In the genomic region with DNA sequence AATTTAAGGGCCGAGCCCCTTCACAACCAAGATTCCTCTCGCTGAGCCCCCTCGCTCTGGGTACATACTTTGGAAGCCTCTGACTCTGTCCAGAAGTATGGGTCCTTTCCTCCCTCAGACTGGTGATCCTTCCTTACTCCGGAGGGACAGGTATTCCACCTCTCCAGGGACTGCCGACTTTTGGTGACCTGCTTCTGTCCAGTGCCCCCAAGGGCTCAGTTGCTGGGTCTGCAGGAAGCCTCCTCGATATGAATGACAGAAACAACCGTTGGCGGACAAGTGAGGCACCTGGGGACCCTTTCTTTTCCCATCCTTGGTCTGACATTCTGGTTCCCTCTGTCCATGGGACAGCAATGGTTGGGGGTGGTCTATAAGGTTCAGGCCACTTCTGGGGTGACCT, we compare ENCODE assay signal across 10 mouse cellular contexts. TPM values are rescaled to one million over a fixed set of nuclear protein-coding genes. Genes with fewer than 3 reads are reported as not detected.
DNase-seq lines count a peak whose midpoint lies in the region; ATAC-seq lines count a peak whose summit lies in the region.
"Had no signal": no experiment of that assay in that cellular context is flagged by ENCODE, and none has a peak within 500 bp of the region (broad histone marks: within the 10 kb centered on the region; RNA-seq: fewer than 3 reads in every experiment).

No protein-coding gene starts in this region.

- H3K36me3 ChIP-seq in lung, embryonic 15.5 days, result no peaks in the 10 kb centered on the region
- H3K36me3 ChIP-seq in limb, embryonic 13.5 days, result no peaks in the 10 kb centered on the region
- H3K36me3 ChIP-seq in stomach, embryonic 16.5 days (ENCODE audit: control insufficient read depth, insufficient read depth, low read length), result no peaks in the 10 kb centered on the region

- H3K9ac ChIP-seq in lung, embryonic 15.5 days, result no peak overlapping the region
- peak overlapping the region; percentile 87 for H3K9ac ChIP-seq in limb, embryonic 13.5 days
- H3K9ac ChIP-seq in stomach, embryonic 16.5 days (ENCODE audit: low read length), result peak overlapping the region; percentile 76

- ATAC-seq in cerebellum, adult (ENCODE audit: insufficient number of reproducible peaks, low FRiP score, low TSS enrichment), result no peak
- ATAC-seq in lung, embryonic 15.5 days (ENCODE audit: borderline replicate concordance, extremely low read depth, low FRiP score, low TSS enrichment), result no peak
- no peak for ATAC-seq in limb, embryonic 13.5 days (ENCODE audit: low FRiP score, low read depth)
- no peak for ATAC-seq in stomach, embryonic 16.5 days (ENCODE audit: insufficient read depth, low FRiP score)

- WGBS in lung, embryonic 15.5 days, result 25% methylated on average over 8 of the region's 8 CpGs
- WGBS in limb, embryonic 13.5 days, result 24% methylated on average over 8 of the region's 8 CpGs
- WGBS in stomach, embryonic 16.5 days, result 28% methylated on average over 8 of the region's 8 CpGs

- no peak overlapping the region for H3K27ac ChIP-seq in lung, embryonic 15.5 days
- H3K27ac ChIP-seq in limb, embryonic 13.5 days, result no peak overlapping the region
- H3K27ac ChIP-seq in stomach, embryonic 16.5 days (ENCODE audit: low read length), result no peak overlapping the region; the same call in 1 of the 2 replicates

- H3K9me3 ChIP-seq in lung, embryonic 15.5 days, result no peaks in the 10 kb centered on the region
- H3K9me3 ChIP-seq in limb, embryonic 13.5 days, result no peaks in the 10 kb centered on the region
- no peaks in the 10 kb centered on the region for H3K9me3 ChIP-seq in stomach, embryonic 16.5 days (replicated peaks; ENCODE audit: control insufficient read depth, low read length)

- H3K4me2 ChIP-seq in lung, embryonic 15.5 days, result peak overlapping the region; percentile 74
- H3K4me2 ChIP-seq in limb, embryonic 13.5 days (replicated peaks), result peak overlapping the region; percentile 81
- peak overlapping the region; percentile 66 for H3K4me2 ChIP-seq in stomach, embryonic 16.5 days (ENCODE audit: low read depth, low read length)

- H3K27me3 ChIP-seq in lung, embryonic 15.5 days, result peaks cover 64% of the 10 kb centered on the region
- peaks cover 59% of the 10 kb centered on the region for H3K27me3 ChIP-seq in limb, embryonic 13.5 days
- H3K27me3 ChIP-seq in stomach, embryonic 16.5 days (ENCODE audit: control insufficient read depth, insufficient read depth, low read length), result peaks cover 41% of the 10 kb centered on the region

- H3K4me1 ChIP-seq in lung, embryonic 15.5 days, result peaks cover 35% of the 10 kb centered on the region
- H3K4me1 ChIP-seq in limb, embryonic 13.5 days, result peaks cover 55% of the 10 kb centered on the region
- peaks cover 32% of the 10 kb centered on the region for H3K4me1 ChIP-seq in stomach, embryonic 16.5 days (ENCODE audit: control insufficient read depth, insufficient read depth, low read length)

- peak overlapping the region; percentile 45 for H3K4me3 ChIP-seq in lung, embryonic 15.5 days
- peak overlapping the region; percentile 70 for H3K4me3 ChIP-seq in limb, embryonic 13.5 days
- H3K4me3 ChIP-seq in stomach, embryonic 16.5 days (replicated peaks; ENCODE audit: low read length), result peak overlapping the region; percentile 55

- peak; percentile 51 for DNase-seq in cerebellum, adult 11-12 months
- no peak for DNase-seq in lung, postnatal 10 days
- DNase-seq in right cerebral cortex, postnatal 10 days (ENCODE audit: low spot score in 2 of 2), result no peak
- no peak for DNase-seq in adrenal gland, adult 2 months
- DNase-seq: heart, postnatal 10 days had no signal

RNA-seq across cellular contexts. Expression of a gene that starts 4.6 kb away (rescaled TPM):
- 147 and 150 TPM in 2 replicates for polyA plus RNA-seq in lung, embryonic 15.5 days (2015; fragmentation: Nextera tagmentation; extraction: Ambion mirVana)
- polyA plus RNA-seq in limb, embryonic 13.5 days (2015; fragmentation: Nextera tagmentation; extraction: Ambion mirVana), result 152 and 153 TPM in 2 replicates
- 76.3 and 81.1 TPM in 2 replicates for polyA plus RNA-seq in stomach, embryonic 16.5 days (2015; fragmentation: Nextera tagmentation; extraction: Ambion mirVana)
- total RNA-seq in adrenal gland, adult 2 months (2021), result 100 to 1,000 TPM; 157 to 168 TPM
- polyA plus RNA-seq in adrenal gland, adult 2 months (2012; rRNA removed), result 126 and 150 TPM in 2 replicates

RNA-seq across cellular contexts. Expression of a gene that starts 6.0 kb away (rescaled TPM):
- 29.2 and 30.0 TPM in 2 replicates for polyA plus RNA-seq in lung, embryonic 15.5 days (2015; fragmentation: Nextera tagmentation; extraction: Ambion mirVana)
- polyA plus RNA-seq in limb, embryonic 13.5 days (2015; fragmentation: Nextera tagmentation; extraction: Ambion mirVana), result 42.1 and 42.8 TPM in 2 replicates
- 19.2 and 20.2 TPM in 2 replicates for polyA plus RNA-seq in stomach, embryonic 16.5 days (2015; fragmentation: Nextera tagmentation; extraction: Ambion mirVana)
- total RNA-seq in adrenal gland, adult 2 months (2021), result 10 to 100 TPM in 1 of 2 experiments, 1 to 10 TPM in 1; 5.6 to 10.4 TPM
- 46.5 and 61.0 TPM in 2 replicates for polyA plus RNA-seq in adrenal gland, adult 2 months (2012; rRNA removed)

RNA-seq across cellular contexts. Expression of a gene that starts 19.1 kb away (rescaled TPM):
- 4.9 and 5.0 TPM in 2 replicates for polyA plus RNA-seq in lung, embryonic 15.5 days (2015; fragmentation: Nextera tagmentation; extraction: Ambion mirVana)
- 7.0 and 7.8 TPM in 2 replicates for polyA plus RNA-seq in limb, embryonic 13.5 days (2015; fragmentation: Nextera tagmentation; extraction: Ambion mirVana)
- polyA plus RNA-seq in stomach, embryonic 16.5 days (2015; fragmentation: Nextera tagmentation; extraction: Ambion mirVana), result 5.9 and 6.1 TPM in 2 replicates
- total RNA-seq in adrenal gland, adult 2 months (2021), result 1 to 10 TPM; 4.4 to 5.1 TPM
- polyA plus RNA-seq in adrenal gland, adult 2 months (2012; rRNA removed), result 7.2 and 8.2 TPM in 2 replicates

RNA-seq across cellular contexts. Expression of a gene that starts 22.7 kb away (rescaled TPM):
- 55.1 and 60.5 TPM in 2 replicates for polyA plus RNA-seq in lung, embryonic 15.5 days (2015; fragmentation: Nextera tagmentation; extraction: Ambion mirVana)
- 62.2 and 64.6 TPM in 2 replicates for polyA plus RNA-seq in limb, embryonic 13.5 days (2015; fragmentation: Nextera tagmentation; extraction: Ambion mirVana)
- polyA plus RNA-seq in stomach, embryonic 16.5 days (2015; fragmentation: Nextera tagmentation; extraction: Ambion mirVana), result 50.2 and 50.4 TPM in 2 replicates
- 100 to 1,000 TPM; 114 to 169 TPM for total RNA-seq in adrenal gland, adult 2 months (2021)
- 291 and 321 TPM in 2 replicates for polyA plus RNA-seq in adrenal gland, adult 2 months (2012; rRNA removed)

RNA-seq across cellular contexts. Expression of a gene that starts 23.5 kb away (rescaled TPM):
- polyA plus RNA-seq in lung, embryonic 15.5 days (2015; fragmentation: Nextera tagmentation; extraction: Ambion mirVana), result not detected in 2 replicates
- polyA plus RNA-seq in limb, embryonic 13.5 days (2015; fragmentation: Nextera tagmentation; extraction: Ambion mirVana), result 0.13 TPM in 1 of 2 replicates, not detected in the other
- polyA plus RNA-seq in stomach, embryonic 16.5 days (2015; fragmentation: Nextera tagmentation; extraction: Ambion mirVana), result not detected in 2 replicates
- under 1 TPM in 1 of 2 experiments, not detected in 1; 0.92 TPM for total RNA-seq in adrenal gland, adult 2 months (2021)
- polyA plus RNA-seq in adrenal gland, adult 2 months (2012; rRNA removed), result not detected in 2 replicates
- total RNA-seq: heart, postnatal 10 days had no signal
- polyA plus RNA-seq: thymus, postnatal 0 days had no signal
